Mouse (Mus musculus) right cerebral cortex, adult 2 months (tissue): ENCODE results near the gene Gm10283.
"Not testable (repeated sequence)": the region's sequence is repeated elsewhere in the genome, so short reads cannot be mapped to it uniquely, and the experiment has no call there.

ENCODE experiments used
- DNase-seq, 2 experiments: peaks; one replicate each; pipeline ENCODE4 v3.0.0; 2021 to 2022; ENCODE audit warnings: low spot score in 2 of 2

Gene Gm10283

DNA sequence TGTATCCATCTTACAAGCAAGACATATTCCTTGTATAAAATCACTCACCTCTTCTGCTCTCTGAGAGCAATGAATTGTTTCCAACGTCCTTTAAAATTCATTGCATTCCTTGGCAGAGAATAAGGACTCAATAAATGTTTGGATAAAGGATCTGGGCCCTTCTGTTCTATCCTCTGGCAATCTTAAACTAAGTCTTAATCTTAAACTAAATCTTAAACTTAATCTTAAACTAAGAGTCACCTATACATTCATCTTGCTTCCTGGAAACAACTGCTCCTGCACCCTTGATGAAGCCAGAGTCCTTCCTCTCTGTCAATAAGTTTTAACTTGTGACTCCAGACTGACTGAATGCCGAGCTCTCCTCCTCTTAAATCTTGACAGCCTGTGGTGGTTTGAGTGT, at the start of gene Gm10283:
Gene Gm10283 (minus strand): TSS at position 101 of the 400 bp plus-strand sequence.
- no peak for DNase-seq

DNA sequence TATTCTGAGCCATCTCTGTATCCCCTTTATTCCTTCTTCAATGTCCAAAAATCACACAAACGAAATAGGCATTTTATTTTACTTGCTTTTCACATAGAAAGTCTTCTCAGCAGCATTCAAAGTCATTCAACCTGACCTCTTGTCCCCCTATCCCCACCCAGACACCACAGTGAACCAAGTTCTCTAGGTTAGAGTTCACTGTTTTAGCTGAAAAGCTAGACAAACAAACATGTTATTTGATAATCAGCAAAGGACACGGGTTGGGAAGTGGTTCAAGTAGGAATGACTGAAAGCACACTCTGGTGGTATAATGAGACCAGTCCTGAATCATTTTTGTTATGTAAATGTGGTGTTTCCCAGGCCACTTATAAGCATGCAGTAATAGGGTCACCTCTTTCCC, 31.9 kb upstream of the Gm10283 start:
- DNase-seq = no peak

DNA sequence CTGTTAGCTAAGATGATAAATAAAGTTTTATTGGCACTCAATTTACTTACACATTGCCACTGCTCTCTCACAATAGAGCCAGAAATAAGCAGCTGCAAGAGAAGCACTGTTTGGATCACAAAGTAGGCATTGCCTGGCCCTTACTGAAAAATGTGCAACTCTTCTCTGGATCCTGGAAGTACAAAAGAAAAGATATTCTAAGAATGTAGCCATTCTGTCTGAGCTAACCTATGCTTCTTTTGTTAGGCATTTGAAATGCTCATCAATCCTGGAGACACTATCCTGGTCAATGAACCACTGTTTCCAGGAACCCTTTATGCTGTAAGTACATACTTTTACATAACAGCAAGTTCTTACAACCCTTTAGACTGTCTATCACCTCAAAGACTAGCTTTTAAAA, 15.3 kb upstream of the Gm10283 start:
- no peak for DNase-seq

DNA sequence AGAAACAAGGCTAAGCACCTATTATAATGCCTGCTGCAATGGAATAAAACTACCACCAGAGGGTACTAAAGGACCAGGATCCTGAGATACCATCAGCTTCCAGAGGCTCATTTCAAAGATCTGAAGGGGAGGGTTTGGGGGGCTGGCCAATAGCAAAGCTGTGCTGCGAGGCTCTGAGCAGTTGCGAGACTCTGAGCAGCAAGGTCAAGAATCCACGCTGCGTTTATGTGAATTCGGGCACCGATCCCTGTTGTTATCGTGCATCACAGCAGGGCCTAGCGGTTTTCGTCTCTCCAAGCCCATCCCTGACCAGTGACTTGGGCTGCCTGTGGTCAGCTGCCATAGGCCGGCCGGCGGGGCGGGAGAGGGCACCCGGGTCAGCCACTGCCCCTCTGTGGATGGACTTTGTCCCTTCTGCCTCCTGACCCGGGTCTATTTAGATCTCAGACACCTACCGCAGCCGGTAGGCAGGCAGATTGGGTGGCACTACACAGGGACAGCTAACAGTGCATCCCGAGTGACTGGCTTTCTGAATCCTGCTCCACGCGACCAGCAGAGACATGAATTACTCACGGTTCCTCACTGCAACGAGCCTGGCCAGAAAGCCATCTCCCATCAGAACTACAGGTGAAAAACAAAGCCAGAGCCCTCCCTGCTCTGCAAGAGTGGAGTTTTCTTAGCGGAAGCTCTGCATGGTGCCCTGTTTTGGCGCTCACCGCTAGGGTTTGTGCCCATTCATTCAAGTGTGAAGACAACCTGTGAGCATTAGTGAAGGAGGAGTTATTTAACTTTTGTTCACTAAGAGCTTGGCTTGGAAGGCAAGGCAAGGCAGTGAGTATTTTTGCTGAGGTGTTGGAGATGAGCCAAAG, 2.9 kb upstream of the Gm10283 start, which contains the start of gene Aadat:
Gene Aadat (plus strand): TSS at position 280 of the 869 bp plus-strand sequence.
- peak; percentile 60 to 70 for DNase-seq

DNA sequence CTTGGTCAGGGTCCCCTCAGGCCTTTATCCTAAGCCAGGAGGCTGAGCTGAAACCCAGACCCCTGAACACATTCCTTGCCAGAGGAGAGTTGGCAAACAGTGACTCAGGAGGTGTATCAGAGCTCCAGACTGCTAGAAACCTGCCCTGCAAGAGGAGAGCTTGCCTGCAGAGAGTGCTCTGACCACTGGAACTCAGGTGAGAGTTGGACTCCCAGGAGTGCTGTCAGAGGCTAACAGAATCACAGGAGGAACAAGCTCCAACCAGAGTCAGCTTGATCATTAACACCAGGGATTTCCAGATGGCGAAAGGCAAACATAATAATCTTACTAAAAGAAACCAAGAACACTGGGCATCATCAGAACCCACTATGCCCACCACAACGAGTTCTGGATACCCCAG, 8.0 kb downstream of the Gm10283 start:
- DNase-seq = not testable (repeated sequence)

DNA sequence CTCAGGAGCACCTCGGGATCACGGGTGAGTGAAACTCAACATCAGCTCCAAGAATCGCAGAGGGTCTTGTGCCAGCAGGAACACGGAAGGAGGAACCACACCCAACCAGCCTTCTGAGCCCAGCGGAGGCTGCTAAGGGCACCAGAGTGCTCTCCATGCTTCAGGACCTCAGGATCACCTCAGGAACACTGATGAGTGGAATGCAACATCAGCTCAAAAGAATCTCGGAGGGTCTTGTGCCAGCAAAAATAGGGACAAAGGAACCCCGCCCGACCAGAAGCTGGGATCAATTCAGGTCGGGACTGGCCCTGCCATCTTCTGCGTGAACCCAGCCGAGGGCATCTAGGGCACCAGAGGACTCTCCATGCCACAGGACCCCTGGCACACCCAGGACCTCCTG, 8.4 kb downstream of the Gm10283 start:
- no peak for DNase-seq

DNA sequence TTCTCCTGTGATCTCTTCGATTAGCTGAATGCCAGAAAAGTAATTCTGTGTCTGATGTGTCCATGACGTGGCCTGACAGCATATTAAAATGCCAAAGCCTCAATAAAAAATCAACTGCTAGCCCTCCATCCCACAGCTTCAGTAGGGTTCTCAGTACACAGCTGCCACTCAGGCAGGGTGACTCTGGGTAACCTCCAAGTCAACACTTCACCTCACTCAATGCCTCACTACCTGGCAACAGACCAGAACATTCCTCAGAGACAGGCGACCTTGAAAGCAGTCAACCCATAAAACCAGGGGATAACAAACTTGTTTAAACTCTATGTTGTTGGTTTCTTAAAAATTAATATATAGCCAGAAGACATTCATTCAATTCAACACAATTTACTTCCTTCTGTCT, 10.5 kb downstream of the Gm10283 start:
- no peak for DNase-seq

DNA sequence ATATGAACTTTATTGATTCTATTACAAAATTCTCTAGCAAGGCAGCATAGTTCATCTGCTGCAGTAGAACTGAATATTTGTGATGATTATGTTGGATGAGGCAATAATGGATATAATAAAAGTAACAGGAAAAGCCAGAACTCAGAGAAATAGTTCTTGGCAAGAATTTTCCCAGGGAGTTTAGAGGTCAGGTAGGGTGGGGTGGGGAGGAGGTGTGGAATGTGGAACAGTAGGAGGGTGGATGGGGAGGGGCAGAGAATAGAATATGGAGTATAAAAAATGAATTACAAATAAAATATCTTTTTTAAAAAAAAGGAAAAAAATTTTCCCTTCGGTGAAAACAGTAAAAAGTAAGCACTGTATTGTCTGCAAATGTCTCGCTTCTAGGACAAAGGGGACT, 11.1 kb downstream of the Gm10283 start:
- DNase-seq = no peak

DNA sequence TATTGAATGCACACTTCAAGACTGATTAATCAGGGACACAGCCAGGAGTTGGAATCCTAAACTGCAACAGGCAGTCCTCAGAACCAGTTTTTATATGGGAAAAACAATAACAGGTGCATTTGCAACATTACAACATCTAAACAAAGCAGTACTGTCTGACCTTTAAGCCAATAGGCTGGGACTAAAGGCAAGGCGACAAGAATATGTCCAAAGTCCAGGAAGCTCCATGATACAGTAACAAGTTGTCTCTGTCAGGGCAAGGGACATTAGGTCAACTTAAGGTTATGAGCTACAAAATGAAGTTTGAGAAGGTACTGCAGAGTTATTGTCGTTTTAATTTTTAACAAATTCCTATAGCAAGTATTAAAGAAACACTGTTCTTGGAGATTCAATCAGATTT, 12.9 kb downstream of the Gm10283 start:
- no peak for DNase-seq

DNA sequence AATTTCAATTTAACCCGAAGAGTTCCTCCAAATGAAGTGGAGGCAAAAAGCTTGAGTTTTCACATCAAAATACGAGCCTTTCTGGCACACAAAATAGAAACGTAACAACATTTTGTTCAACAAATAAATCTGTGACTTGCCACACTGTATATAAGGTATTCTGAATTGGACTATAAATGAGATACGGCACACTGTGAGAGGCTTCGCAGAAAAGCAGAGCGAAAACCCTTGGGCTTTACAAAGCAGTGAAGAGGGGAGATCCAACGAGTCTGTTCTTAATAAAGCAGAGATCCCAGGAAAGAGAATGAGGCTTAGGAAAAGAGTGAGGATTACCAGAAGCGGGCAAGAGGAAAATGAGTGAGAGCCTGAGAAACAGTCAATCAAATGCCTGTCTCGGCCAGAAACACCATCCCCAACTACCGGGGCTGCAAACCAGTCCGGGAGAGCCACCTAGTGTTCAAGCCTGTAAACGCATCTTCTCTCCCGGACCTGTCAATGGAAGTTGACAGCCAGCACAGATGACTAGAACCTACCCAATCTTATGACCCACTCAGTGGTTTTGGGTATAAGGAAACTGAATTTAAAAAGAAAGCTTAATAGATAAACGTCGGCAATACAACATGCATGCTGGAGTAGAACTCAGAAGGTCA, 36.2 kb downstream of the Gm10283 start:
- DNase-seq = peak; percentile 82 to 85

DNA sequence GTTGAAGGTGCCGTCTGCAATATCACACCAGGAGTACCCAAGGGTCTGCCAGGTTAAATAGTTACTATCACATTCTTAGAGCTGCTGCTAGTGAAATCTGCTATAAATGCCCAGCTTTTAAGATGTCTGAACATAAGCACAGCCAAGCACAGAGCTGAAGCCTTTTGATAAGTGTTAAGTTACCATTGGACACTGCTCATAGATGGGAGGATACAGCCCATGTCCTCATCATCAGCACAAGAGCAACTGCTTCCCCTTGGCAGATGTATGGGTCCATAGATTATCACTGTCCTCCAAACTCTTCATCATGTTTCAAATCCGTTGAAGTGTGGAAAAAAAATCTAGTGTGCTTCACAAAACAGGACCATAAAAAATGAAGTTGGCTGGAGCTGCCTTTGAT, 53.7 kb downstream of the Gm10283 start:
- DNase-seq = no peak

DNA sequence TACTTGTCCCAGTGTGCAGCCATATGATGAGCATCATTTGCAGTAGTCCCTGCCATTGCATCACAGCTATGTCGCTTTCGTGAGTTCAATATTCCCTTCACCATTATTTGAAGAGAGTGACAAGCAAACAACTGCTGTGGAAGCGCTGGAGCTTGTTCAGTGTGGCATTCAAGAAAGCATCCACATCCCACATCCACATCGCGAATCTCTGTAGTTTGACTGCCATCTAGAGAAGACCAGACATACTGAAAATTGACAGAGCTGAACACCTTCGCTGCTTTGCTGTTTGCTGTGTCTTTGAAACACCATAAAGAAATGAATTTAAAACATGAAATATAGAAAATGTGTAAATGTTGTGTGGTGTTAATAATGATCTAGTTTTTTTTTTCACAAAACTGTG, 58.0 kb downstream of the Gm10283 start:
- peak; percentile 23 to 39 for DNase-seq

DNA sequence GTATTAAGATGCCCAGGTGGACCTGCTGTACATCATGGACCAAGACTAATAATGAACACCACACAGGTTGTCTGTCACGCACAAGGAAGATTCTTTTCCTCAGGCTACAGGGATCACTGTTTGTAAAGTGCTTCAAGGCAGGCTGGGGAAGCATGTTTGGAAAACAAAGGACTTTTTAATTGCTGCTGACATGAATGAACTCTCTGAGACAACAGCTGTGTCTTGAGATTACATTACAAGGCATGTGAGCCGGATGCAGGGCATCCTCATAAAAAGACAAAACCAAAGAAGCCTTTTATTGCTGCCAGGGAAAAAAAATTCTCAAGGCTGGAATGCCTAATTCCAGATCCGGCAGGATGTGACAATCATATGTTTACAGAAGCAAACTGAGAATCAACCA, 64.4 kb downstream of the Gm10283 start:
- DNase-seq = no peak

DNA sequence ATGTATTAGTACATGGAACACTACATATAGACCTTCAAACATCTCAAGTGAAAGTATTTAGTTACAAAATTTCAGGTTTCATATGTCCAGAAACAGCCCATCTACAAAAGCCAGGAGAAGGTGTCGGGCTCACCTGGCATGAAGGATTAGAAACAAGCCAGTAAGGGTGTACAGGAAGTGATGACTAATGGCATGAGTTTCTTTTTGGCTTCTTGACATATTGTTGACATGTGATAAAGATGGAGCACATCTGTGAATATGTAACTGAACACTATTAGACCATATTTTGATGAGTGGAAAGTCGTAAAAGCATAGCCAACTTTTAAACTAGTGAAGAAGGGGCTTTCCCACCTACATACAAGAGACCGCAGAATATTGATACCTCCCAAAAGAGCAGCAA, 66.1 kb downstream of the Gm10283 start:
- no peak for DNase-seq

DNA sequence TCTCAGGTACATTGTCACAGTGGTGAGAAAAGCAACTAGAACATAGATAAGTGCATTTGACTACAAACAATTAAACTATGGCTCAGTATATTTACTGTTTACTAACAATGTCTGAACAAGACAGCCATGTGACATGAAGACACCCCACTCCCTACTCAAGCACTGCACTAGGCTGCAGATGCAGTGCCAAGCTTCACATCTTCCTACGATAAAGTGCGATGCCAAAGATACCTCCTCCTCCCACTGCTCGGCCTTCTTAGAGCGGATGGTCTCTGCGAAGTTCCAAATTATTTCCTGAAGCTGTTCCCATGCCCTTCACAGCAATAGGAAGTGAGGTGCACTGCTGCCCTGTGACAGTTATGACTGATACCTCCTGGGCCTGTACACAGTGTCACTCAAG, 70.3 kb downstream of the Gm10283 start:
- DNase-seq = no peak

DNA sequence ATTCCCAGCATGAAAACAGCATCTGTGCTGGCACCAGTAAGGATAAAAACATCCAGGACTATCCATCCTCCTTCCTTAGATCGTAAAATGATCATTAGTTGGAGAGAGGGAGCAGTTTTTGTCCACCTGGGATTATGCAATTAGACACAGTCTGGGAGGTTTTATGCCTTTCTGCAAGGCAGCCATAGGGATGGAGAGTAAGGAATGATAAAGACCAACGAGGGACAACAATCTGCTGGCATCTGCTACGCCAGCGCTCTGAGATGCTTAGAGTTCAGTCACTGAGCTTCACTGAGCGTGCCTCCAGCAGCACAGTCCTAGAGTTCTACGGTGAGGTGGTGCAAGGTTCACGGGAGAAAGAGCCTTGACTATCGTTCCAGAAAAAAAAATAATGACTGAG, 96.6 kb downstream of the Gm10283 start:
- no peak for DNase-seq

DNA sequence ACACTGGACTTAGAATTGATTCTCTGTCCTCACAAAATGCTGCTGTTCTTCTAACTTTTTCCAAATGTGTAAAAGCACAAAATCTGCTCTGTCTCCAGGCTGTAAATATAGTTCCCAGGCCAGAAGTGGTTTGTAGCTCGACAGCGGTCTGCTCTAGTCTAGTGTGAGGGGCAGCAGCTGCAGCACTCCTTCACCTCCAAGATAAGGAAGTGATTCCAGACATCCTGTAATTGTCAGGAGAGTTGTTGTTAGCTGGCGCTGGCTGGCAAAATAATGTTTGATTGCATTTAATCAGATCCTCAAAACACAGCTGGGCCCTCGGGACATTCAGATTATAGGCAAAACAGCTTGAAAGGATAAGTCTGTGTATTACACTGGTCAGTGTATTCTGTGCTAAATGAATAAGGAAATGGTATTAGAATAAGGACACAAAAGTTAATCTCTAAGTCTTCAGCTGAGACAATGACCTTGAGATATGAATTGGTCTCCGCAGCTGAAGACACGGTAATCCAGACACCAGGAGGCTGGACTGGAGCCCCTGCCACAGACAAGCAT, 97.9 kb downstream of the Gm10283 start:
- no peak for DNase-seq

DNA sequence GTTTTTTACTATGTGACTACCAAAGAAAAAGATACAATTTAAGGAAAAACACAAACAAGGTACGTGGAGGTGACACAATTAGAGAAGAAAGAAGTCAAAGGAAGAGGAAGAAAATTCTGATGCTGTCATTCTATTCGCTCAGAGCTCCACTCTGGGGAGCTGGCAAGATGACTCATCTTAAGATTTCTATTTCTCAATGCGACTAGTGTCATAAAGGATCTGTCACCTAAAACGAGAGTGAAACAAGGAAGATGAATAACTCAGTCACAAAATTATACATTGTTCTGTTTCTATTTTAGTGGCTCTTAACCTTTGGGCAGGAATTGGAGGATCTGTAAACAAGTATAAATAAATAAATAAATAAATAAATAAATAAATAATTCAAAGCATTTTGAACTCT, 109.3 kb downstream of the Gm10283 start:
- DNase-seq = no peak

DNA sequence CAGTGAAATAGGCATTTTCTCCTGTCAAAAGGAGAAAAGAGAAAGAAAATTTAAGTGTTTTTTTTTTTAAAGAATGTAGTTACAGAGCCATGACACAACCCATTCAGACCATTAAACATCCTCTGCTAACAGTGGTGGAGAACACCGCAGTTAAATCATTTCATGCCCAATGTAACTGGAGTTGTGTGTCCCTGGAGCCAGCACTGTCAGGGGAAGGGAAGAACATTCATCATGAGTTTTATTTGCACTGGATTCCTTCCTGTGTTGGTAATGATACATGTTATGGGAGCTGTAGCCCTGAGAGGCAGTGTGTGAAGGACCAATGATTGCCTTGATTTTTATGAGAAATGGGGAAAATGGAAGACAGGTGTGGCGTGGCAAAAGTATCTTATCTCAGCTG, 116.4 kb downstream of the Gm10283 start:
- DNase-seq = no peak
